Mouse (Mus musculus) spleen, embryonic (tissue): ENCODE measurements around the gene Ltc4s.

Experiments
- CTCF ChIA-PET: fragments of 350-600 bp; sonication (Branson Sonifier 250); formaldehyde crosslinking; loops from one replicate; lab custom pipeline; 2022; lab: Charles Lee

The Ltc4s gene

DNA sequence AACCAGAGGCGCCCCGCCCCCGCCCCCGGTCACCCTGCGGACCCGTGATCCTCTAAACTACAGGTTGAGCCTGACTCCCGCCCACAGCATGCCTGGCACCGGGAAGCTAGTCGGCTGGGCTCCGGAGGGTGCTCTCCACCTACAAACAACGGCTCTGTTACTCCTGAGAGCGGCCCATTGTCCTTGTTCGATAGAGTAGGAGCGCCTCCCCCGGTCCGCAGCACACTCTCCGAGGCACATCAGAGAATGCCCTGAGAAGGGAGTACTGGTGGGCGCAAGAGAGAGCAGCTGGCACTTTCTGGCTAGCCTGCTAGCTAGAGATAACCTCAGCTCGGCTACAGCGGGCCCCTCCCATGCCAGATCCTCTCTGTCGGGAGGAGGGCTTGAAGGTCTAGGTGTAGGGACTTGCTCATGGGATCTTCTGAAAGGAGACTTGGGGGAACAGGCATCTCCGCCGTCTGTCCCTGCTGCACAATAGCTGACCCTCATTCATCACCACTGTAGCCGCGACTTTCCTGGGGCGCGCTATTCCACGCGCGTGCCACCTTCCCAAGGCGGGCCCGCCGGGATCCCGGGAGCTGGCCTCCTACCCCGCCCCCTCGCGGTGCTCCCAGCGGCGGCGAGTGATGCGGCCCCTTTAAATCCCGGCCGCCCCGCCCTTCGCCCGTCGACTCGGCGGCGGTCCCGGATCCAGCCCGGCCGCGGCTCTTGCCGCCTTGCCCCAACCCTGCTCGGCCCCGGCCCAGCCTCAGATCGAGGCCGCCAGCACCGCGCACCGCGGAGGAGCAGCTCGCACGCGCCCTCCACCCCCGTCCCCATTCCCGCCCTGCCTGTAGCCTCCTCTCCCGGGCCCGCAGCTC is 13.5 kb downstream of the Ltc4s start:
- CTCF ChIA-PET, result interaction anchor here (0.7 to 1.3 kb wide), 2 partner anchors 45 to 239 kb away, joined by 3 to 5 read pairs; no protein-coding TSS in a partner anchor

DNA sequence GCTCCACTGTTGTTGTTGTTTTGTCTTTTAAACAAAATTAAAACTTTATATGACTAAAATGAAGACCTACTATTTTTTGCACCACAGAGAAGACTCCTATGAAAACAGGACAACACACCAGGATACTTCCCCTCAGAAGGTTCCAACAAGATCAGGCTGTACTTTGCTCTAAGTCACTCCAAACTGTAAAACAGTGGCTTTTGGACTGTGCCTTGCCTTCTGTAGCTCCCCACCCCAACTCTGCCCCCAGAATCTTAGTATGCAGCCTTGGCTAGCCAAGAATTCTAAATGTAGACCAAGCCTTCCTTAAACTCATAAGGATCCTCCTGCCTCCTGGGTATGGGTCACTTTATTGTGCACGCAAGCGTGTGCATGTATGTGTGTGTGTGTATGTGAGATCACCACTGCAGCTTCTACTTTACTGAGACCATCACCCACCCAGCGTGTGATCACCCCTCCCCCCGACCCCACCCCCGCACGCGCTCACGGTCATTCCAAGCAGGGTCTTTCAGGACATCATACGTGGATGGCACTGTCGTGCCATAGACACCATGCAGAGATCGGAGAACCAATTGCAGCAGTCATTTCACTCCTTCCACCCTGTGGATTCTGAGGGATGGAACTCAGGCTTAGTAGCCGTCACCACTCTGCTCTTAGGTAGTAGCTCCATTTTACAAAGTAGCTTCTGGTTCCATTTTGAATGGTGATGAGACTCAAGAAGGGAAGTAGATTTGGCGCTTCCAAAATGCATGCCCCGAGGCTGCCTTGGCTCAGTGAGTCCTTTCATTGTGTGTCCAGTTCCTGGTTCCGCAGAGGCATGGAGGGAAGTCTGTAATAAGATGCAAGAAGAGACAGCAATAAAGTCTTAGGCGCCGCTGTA is 14.4 kb downstream of the Ltc4s start:
- CTCF ChIA-PET, result interaction anchor here (0.7 kb wide), 1 partner anchor 46 kb away, joined by 5 read pairs; no protein-coding TSS in a partner anchor

DNA sequence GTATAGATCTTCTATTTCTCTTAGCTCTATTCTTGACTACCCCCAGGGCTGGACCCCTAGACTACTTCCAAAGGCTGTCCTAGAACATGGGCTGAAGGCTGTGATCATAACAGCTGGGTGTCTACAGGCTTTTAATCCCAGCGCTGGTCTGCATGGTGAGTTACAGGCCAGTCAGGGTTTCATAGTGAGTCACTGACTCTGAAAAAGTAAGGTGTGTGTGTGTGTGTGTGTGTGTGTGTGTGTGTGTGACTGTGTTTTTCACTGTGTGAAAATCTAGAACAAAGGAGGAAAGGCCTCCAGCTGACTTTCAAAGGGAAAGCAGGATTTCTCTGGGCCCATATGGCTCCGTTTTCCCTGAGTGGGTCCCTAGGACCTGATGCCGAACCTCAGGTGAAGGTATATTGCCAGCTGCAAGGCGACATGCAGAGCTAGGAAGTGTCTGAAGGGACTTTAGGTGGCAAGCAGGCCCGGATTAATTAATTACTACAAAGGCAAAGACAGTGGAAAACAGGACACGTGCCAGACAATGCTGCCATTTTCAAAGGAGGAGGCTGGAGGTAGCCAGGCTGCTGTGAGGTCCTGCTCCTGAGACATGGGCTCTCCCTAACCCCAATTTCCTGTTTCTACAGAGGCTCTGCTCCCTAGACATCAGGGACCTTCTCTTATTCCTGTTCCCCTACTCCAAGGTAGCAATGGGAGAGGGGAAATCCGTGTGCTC is 15.7 kb downstream of the Ltc4s start:
- CTCF ChIA-PET, result no interaction called here

DNA sequence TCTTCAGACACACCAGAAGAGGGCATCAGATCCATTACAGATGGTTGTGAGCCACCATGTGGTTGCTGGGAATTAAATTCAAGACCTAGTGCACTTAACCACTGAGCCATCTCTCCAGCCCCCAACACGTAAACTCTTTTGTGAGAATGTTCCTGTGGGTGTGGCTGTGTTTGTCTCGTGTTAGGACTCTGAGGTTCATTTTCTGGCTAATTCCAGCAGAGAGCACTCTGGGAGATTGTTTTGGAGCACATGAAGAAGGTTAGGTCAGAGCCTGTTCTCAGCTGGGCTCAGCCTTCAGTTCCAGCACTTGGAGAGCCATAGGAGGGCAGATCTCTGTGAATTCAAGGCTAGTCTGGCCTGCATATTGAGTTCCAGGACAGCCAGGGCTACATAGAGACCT is 18.6 kb downstream of the Ltc4s start:
- CTCF ChIA-PET, result interaction anchor here (1.0 kb wide), 1 partner anchor 12 kb away, joined by 3 read pairs; no protein-coding TSS in a partner anchor

DNA sequence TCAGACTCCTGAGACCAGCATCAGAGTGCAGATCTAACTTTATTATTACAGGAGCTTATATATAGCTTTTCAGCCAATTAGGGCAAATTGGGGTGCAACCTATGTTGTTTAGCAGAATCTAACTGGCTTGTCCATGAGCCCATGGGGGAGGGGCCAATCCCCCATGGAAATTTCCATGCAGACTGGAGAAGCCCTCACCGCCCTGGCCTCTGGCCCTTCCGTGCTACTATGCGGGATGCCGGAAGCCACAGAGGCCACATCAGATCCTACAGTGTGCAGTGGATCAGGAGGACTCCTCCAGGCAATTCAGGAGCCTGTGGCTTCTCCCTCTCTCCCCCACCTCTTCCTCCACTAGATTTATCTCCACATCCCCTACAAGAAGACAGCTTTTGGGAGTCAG is 20.6 kb downstream of the Ltc4s start:
- CTCF ChIA-PET, result no interaction called here

DNA sequence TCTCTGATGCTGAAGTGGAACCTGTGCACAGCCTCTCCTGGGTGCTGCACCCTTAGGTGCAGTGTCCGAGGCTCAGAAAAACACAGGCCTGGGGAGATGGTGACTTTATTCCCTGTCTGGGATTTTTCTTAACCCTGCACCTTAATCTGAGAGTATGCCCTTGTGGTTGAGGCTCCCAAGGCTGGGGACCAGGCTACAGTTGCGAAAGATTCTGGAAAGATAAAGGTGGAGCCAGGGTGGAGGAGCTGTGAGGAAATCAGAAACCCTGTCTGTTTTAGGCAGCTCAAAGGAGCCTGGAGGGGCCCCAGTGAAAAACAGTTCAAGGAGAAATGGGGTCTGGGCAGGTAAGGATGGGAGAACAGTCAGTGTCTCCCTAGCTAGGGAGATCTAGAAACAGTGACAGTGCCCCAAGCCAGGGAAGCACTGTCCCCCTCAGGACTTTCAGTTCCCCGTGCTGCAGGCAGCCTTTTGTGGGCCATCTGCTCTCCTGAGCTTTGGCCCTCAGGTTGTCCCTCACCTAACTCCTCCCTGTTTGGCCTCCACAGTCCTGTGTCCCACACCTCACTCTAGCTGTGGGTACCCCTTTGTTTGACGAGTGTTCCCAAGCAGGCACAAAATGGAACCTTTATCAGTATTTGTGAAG is 21.6 kb downstream of the Ltc4s start:
- CTCF ChIA-PET, result interaction anchor here (0.6 to 1.0 kb wide), 3 partner anchors 11 to 383 kb away, joined by 3 to 12 read pairs (median 3); no protein-coding TSS in a partner anchor

DNA sequence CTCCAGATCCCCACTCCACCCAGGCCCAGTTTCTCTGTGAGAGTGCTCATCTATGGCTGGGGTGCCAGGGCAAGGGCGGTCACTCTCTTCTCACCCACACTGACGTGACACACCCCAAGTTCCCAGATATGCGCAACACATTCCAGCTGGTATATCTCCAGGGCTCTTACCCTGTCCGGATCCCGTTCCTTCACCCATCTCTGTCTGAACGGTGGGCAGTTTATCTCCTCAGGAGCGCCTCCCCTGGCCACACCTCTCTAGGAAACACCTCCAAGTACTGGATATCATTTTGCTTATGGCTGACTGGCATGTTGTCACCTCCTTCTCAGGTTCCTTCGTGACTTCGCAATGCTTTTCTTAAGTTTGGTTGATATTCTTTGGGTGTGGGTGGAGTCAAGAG is 22.8 kb downstream of the Ltc4s start:
- CTCF ChIA-PET, result no interaction called here

DNA sequence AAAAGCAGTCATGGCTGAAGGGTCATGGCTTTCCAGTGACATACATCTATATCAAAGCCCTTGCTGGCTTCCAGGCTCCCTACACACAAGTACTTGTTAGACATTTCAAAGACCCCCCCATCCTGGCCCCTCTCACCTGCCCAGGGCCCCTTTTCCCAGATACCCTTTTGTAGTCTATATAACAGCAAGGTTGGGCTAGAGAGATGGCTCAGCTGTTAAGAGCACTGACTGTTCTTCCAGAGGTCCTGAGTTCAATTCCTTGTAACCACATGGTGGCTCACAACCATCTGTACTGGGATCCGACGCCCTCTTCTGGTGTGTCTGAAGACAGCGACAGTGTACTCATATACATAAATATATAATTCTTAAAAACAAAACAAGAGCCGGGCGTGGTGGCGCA is 23.8 kb downstream of the Ltc4s start:
- CTCF ChIA-PET, result no interaction called here

DNA sequence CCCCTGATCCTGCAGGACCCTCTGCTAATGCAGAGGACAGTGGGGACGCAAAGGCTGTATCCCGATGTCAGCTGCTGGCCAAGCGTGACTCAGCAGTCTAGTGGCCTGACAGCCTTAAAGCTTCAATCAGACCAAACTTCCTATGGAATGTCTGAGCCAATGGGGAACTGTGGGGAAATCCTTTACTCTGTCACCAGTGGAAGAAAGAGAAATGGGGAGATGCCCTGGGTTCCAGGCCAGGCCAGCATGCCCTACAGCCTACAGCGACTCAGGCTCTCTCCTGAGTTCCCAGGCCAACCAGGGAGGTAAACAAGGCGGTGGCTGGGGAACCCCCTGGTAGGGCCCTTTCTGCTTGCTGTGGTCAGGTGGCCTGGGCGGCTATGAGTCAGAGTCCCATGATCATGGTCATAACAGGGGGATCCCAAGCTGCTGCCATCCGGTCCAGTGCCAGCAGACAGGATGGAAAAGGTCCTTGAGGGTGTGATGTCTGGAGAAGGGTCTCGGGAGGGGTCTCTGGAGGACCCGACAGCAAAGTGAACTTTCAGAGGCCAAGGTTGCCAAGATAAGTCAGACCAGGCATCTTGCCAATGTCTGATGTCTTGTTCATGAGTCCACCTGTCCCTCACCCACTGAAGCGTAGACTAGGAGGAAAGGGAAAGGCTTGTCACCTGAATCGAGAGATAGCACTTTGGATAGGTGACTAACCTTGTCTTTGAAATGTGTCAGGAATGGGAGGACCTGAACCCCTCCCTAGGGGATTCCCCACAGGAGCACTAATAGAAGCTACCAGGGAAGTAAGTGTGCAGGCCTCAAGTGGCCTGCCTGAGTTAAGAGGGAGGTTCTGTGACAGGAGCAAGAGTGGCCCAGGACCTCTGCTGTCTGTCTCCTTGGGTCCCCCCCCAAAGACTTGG is 25.3 kb downstream of the Ltc4s start:
- CTCF ChIA-PET, result interaction anchor here (0.5 to 0.6 kb wide), 2 partner anchors 195 to 519 kb away, joined by 8 to 10 read pairs; no protein-coding TSS in a partner anchor

DNA sequence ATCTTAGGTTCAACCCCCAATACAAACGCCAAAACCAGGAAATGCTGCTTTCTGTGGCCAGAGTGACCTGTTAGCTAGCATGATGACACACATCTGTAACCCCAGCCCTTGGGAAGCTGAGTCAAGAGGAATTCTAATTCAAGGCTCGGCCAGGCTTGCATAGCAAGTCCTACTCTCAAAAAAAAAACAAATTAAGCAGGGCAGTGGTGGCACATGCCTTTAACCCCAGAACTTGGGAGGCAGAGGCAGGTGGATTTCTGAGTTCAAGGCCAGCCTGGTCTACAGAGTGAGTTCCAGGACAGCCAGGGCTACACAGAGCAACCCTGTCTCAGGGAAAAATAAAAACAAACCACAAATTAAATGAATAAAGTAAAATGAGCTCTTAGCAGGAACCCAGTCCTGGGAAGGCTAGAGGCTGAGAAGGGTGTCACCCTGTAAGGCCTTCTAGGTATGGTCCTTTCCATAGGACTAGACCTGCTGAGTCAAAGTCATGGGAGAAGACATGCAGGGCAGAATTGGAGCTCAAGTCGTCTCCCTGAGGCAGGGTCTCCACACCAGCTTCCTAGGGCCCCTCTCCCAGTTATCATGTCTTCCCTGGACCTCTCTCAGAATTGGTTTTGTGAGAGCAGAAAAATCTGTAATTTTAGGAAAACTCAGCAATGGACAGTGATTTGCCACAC is 26.2 kb downstream of the Ltc4s start:
- CTCF ChIA-PET, result interaction anchor here (0.6 to 1.0 kb wide), 4 partner anchors 19 to 970 kb away, joined by 3 to 10 read pairs (median 10); no protein-coding TSS in a partner anchor

DNA sequence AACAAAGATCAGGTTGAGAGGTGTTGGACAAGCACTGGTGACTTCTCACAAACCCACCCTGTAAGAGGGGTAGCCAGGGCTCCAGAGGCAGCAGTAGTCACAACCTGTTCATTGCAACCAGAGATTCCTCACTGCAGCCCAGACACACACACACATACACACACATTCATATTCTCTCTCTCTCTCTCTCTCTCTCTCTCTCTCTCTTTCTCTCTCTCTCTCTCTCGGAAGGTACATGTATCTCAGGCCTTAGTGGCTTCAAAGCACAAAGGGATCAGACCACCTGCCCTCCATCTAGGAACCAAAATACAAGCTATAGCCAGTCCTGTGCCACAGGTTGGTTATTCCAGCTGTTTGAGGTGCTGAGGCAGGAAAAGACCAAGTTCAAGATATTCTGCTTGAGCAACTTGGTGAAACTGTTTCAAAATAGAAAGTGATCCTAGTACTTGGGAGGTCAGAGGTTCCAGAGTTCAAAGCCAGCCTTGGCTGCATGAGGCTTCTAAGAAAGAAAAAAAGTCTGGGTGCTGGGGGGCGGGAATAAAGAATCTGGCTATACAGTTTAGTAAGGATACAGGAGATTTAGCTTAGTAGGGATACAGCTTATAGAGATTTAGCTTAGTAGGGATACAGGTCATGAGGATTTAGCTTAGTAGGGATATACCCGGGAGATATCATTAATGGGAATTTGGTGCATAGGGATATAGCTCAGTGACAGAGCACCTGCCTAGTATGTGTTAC is 26.9 kb downstream of the Ltc4s start:
- CTCF ChIA-PET, result interaction anchor here (0.7 to 1.0 kb wide), 3 partner anchors 19 to 969 kb away, joined by 3 to 10 read pairs (median 9); no protein-coding TSS in a partner anchor

DNA sequence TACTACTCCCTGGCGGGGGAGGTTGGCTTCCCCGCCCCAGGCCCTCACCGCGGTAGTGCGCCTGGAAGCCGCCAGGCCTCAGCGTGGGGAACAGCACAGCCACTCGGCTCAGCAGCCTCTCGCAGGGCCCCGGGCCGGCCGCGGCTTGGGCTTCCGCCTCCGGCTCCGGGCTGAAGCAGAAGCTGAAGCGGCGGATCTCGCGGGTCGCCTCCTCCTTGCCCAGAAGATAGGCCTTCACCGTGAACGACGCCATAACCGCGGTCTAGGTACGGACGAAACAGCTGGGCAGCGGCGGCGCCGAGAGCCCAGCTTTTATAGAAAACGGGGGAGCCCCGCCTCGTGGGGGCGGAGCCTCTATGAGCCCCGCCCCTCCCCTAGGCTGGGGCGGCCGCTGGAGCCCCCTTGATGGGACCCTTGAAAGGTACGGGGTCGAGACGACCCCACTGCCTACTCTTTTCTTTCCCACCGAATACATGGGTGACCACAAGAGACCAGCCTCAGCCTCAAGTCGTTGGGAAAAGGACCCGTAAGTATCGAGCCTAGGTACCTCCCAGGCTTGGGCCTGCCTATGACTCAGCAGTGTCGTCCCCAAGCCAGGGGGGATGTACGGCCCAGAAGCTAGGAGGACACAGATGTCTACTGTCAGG is 27.8 kb downstream of the Ltc4s start, which contains the start of the genes Sqstm1 and Mgat4b:
Sqstm1 (minus strand) TSS at position 323 of the 647 bp plus-strand sequence.
Mgat4b (plus strand) TSS at position 386 of the 647 bp plus-strand sequence.
- CTCF ChIA-PET, result no interaction called here

DNA sequence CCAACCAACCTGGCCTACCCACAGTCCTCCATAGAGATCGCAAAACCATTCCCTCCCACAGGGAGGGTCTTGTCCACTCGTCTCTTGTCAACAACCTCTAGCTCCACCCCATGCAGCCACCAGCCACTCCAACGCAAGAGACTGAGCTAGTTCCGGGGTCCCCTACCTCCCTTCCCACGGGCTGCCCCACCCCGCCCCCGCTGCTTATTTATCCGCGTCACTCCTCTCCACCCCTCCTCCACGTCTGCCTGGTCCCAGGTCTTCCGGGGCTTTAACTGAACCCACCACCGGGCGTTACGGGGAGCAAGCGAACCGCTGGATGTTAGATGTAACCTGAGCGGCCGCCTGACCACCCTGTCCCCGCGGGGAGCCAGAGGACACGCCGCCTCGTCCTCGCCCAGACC is 28.3 kb downstream of the Ltc4s start:
- CTCF ChIA-PET, result no interaction called here

DNA sequence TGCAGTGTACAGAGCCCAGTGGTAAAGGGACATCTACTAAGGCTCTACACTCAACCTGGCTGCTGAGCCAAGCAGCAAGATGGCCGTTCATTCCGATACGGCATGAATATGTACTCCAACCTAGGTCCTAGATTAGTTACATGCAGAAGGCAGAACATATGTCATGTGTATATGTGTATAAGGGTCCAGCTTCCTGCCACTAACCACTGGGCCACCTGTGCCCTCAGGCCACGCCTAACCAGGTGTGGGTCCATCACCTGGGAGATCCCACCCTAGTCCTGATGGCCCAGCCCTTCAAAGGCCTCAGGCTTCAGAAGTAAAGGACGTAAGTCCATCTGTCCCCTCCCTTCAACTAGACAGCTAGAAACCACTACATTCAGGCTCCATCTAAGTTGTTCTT is 30.4 kb downstream of the Ltc4s start:
- CTCF ChIA-PET, result no interaction called here

DNA sequence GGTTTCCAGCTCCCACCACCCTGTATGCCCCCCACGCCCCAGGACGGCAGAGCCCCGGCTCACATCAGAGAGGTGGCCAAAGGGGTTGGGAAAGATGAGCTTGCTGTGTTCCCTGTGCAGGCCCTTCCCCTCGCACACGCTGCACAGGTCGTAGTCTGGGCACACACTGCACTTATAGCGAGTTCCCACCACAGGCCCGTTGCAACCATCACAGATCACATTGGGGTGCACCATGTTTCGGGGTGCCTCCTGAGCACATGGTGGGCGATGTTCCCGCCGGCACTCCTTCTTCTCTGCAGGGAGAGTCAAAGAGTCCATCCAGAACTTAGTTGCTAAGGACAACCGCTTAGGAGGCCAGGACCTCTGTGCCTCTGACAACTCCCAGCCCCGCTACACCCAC is 31.1 kb downstream of the Ltc4s start:
- CTCF ChIA-PET, result no interaction called here

DNA sequence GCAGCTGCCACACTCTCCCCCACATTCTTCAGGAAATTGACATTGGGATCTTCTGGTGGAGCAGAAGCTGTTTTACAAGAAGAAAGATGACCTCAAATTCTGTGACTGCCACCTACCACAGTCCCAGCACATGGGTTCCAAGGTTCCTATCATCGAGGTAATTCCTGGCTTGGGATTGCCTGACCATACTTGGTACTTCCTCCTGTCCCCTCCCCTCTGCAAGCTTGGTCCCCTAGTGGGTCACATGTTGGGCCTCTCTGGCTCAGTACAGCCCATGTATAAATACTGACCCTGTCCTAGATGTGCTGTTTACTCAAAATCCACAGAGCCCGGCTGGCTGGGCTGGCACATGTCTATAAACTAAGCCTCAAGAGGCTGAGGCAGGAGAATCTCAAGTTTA is 32.4 kb downstream of the Ltc4s start:
- CTCF ChIA-PET, result interaction anchor here (1.2 kb wide), 1 partner anchor 11 kb away, joined by 3 read pairs; no protein-coding TSS in a partner anchor

DNA sequence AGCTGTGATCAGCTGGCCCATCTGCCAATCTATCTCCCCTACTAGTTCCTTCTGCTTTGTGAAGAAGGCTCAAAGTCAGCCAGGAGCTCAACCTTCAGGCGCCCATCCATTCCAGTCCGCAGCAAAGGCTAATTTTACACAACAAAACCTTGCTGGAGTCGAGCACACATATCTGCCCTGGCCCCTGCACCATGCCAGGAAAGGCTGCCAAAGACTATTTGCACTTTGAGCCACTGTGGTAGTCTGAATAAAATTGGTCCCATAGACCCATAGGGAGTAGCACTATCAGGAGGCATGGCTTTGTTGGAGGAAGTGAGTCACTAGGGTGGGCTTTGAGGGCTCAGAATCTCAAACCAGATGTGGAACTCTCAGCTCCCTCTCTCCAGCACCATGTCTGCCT is 33.0 kb downstream of the Ltc4s start:
- CTCF ChIA-PET, result no interaction called here
